Mouse (Mus musculus) lung, postnatal 0 days (tissue): Measurements from ENCODE around the gene Cnst. TPM values are rescaled to one million over a fixed set of nuclear protein-coding genes. Genes with fewer than 3 reads are reported as not detected.
A peak's percentile ranks its signal among the peaks of the same experiment; 100 is the strongest.

Experiments used
- ATAC-seq: fragments of 200-750 bp; cut with Nextera tagmentation; 2 replicates; pipeline ENCODE4 v1.8.0; 2017; ENCODE audit warnings: moderate library complexity
- DNase-seq: peaks from one replicate; pipeline ENCODE4 v3.0.0-alpha.2; 2016; ENCODE audit warnings: low spot score
- H3K27ac ChIP-seq: fragments of 300-500 bp; sonication (generic); 2 replicates; pipeline ENCODE4 v1.5.1; 2014; ENCODE audit warnings: antibody characterized with exemption, mild to moderate bottlenecking, low read length, mixed read lengths
- H3K27me3 ChIP-seq: fragments of 300-500 bp; sonication (generic); replicated peaks from 2 replicates; pipeline ENCODE4 v1.6.1; 2014; ENCODE audit warnings: low read length, mixed read lengths; ENCODE audit not compliant: insufficient read depth
- H3K36me3 ChIP-seq: fragments of 300-500 bp; sonication (generic); 2 replicates; pipeline ENCODE4 v1.6.1; 2014; ENCODE audit warnings: low read length, mixed read lengths; ENCODE audit not compliant: insufficient read depth
- H3K4me1 ChIP-seq: fragments of 300-500 bp; sonication (generic); 2 replicates; pipeline ENCODE4 v1.6.1; 2014; ENCODE audit warnings: antibody characterized with exemption, low read depth, low read length, mixed read lengths; ENCODE audit not compliant: insufficient read depth
- H3K4me2 ChIP-seq: fragments of 300-500 bp; sonication (generic); replicated peaks from 2 replicates; pipeline ENCODE4 v1.6.1; 2014; ENCODE audit warnings: low read depth, mild to moderate bottlenecking, low read length, moderate library complexity, mixed read lengths
- H3K4me3 ChIP-seq: fragments of 300-500 bp; sonication (generic); 2 replicates; pipeline ENCODE4 v1.5.1; 2014; ENCODE audit warnings: low read depth, low read length
- H3K9ac ChIP-seq: fragments of 300-500 bp; sonication (generic); replicated peaks from 2 replicates; pipeline ENCODE4 v1.6.1; 2014; ENCODE audit warnings: low read depth, mild to moderate bottlenecking
- H3K9me3 ChIP-seq: fragments of 300-500 bp; sonication (generic); 2 replicates; pipeline ENCODE4 v1.6.1; 2016; ENCODE audit warnings: low read length, mixed read lengths
- CTCF ChIP-seq: IDR thresholded peaks from 2 replicates; pipeline ENCODE4 v1.5.1; 2016; ENCODE audit warnings: antibody characterized with exemption, mild to moderate bottlenecking
- EP300 ChIP-seq: IDR thresholded peaks from 2 replicates; pipeline ENCODE4 v1.6.1; 2016; ENCODE audit warnings: antibody characterized with exemption, mild to moderate bottlenecking, control low read depth
- WGBS: fragments of 180-500 bp; shearing (Covaris S2); extraction: QIAGEN DNeasy Blood & Tissue Kit; methylation state at CpG from one replicate; pipeline ENCODE4 v1.1.7; 2014; 5-methylcytosine and 5-hydroxymethylcytosine counted together
- polyA plus RNA-seq: library from polyadenylated mRNA; unstranded; fragments of >200 nt; fragmentation: Nextera tagmentation; extraction: Ambion mirVana; gene quantifications from 2 replicates; pipeline ENCODE4 v1.2.1, GENCODE M21; 2015

Gene Cnst
- polyA plus RNA-seq, 1 experiment from 2014 or later = 16.8 TPM

GRCm38 (mm10) chr1:179571686-179572085, 25.5 kb downstream of the Cnst start:
- Histone ChIP-seq H3K4me2 (no peak overlapping the region), H3K4me3 (no peak overlapping the region), H3K9ac (no peak overlapping the region), H3K27me3 (no peaks in the 10 kb centered on the region), H3K4me1 (peaks cover 6% of the 10 kb centered on the region; the same call in 1 of the 2 replicates), H3K27ac (no peak overlapping the region), H3K9me3 (no peaks in the 10 kb centered on the region), H3K36me3 (no peaks in the 10 kb centered on the region)
- DNase-seq (no peak), ATAC-seq (no peak)
- WGBS = 83% methylated on average over 4 of the region's 4 CpGs
- no peak for TF ChIP-seq CTCF
- no peak for TF ChIP-seq EP300

GRCm38 (mm10) chr1:179573650-179574206, 27.6 kb downstream of the Cnst start:
- no peaks in the 10 kb centered on the region for H3K9me3 ChIP-seq
- TF ChIP-seq CTCF (no peak), EP300 (no peak)
- no peak overlapping the region for H3K4me3 ChIP-seq
- DNase-seq (peak; percentile 64), ATAC-seq (peak; percentile 18; the same call in 1 of the 2 replicates)
- H3K36me3 ChIP-seq = no peaks in the 10 kb centered on the region
- H3K9ac ChIP-seq = no peak overlapping the region
- peak overlapping the region; percentile 0; the same call in 1 of the 2 replicates for H3K27ac ChIP-seq
- H3K4me2 ChIP-seq = no peak overlapping the region
- WGBS = 54% methylated on average over 6 of the region's 6 CpGs
- H3K27me3 ChIP-seq = no peaks in the 10 kb centered on the region
- no peaks in the 10 kb centered on the region for H3K4me1 ChIP-seq

GRCm38 (mm10) chr1:179578625-179579024, 32.5 kb downstream of the Cnst start:
- DNase-seq (no peak), ATAC-seq (no peak)
- TF ChIP-seq EP300 (no peak), CTCF (no peak)

GRCm38 (mm10) chr1:179580200-179580599, 34.0 kb downstream of the Cnst start:
- no peaks in the 10 kb centered on the region for H3K27me3 ChIP-seq
- TF ChIP-seq CTCF (no peak), EP300 (no peak)
- WGBS = 66% methylated on average over 8 of the region's 8 CpGs
- H3K4me3 ChIP-seq = no peak overlapping the region
- H3K9ac ChIP-seq = no peak overlapping the region
- DNase-seq (no peak), ATAC-seq (no peak)
- no peak overlapping the region for H3K4me2 ChIP-seq
- H3K36me3 ChIP-seq = no peaks in the 10 kb centered on the region
- H3K4me1 ChIP-seq = no peaks in the 10 kb centered on the region
- no peak overlapping the region for H3K27ac ChIP-seq
- H3K9me3 ChIP-seq = no peaks in the 10 kb centered on the region

More at GRCm38 (mm10) chr1:179578625-179579024, 32.5 kb downstream of the Cnst start:
- no peak overlapping the region for H3K9ac ChIP-seq
- H3K27ac ChIP-seq = no peak overlapping the region
- no peaks in the 10 kb centered on the region for H3K27me3 ChIP-seq
- H3K4me3 ChIP-seq = no peak overlapping the region
- H3K9me3 ChIP-seq = no peaks in the 10 kb centered on the region
- no peaks in the 10 kb centered on the region for H3K36me3 ChIP-seq
- H3K4me2 ChIP-seq = no peak overlapping the region
- WGBS = 55% methylated on average over 6 of the region's 6 CpGs
- H3K4me1 ChIP-seq = no peaks in the 10 kb centered on the region

GRCm38 (mm10) chr1:179581422-179581821, 35.3 kb downstream of the Cnst start:
- Histone ChIP-seq H3K36me3 (no peaks in the 10 kb centered on the region), H3K4me2 (no peak overlapping the region; the same call in 1 of the 2 replicates), H3K4me3 (no peak overlapping the region), H3K9ac (no peak overlapping the region), H3K9me3 (no peaks in the 10 kb centered on the region), H3K27me3 (no peaks in the 10 kb centered on the region), H3K27ac (no peak overlapping the region), H3K4me1 (no peaks in the 10 kb centered on the region)
- no peak for DNase-seq
- no peak for ATAC-seq
- TF ChIP-seq CTCF (no peak), EP300 (no peak)
- 91% methylated on average over 10 of the region's 10 CpGs for WGBS

- peak overlapping the region; percentile 6; the same call in 1 of the 2 replicates for H3K4me2 ChIP-seq
- no peaks in the 10 kb centered on the region for H3K4me1 ChIP-seq
- no peak overlapping the region for H3K27ac ChIP-seq
- ATAC-seq (peak; percentile 37; the same call in 1 of the 2 replicates), DNase-seq (no peak)
- no peaks in the 10 kb centered on the region for H3K9me3 ChIP-seq
- no peak overlapping the region for H3K4me3 ChIP-seq
- no peaks in the 10 kb centered on the region for H3K27me3 ChIP-seq
- H3K9ac ChIP-seq = no peak overlapping the region
- H3K36me3 ChIP-seq = no peaks in the 10 kb centered on the region
- 47% methylated on average over 6 of the region's 6 CpGs for WGBS
- no peak for TF ChIP-seq CTCF
- no peak for TF ChIP-seq EP300
Observed at GRCm38 (mm10) chr1:179582021-179582433, 35.9 kb downstream of the Cnst start.

- TF ChIP-seq CTCF (no peak), EP300 (no peak)
- DNase-seq (no peak), ATAC-seq (no peak)
- Histone ChIP-seq H3K9me3 (no peaks in the 10 kb centered on the region), H3K36me3 (no peaks in the 10 kb centered on the region), H3K4me2 (no peak overlapping the region), H3K27me3 (no peaks in the 10 kb centered on the region), H3K4me3 (no peak overlapping the region), H3K27ac (no peak overlapping the region), H3K4me1 (no peaks in the 10 kb centered on the region), H3K9ac (no peak overlapping the region)
- WGBS = 91% methylated on average over 3 of the region's 3 CpGs
Observed at GRCm38 (mm10) chr1:179583090-179583489, 36.9 kb downstream of the Cnst start.
